Mouse (Mus musculus) embryonic facial prominence, embryonic 14.5 days (tissue): ENCODE data around the gene Sirt2. TPM values are rescaled to one million over a fixed set of nuclear protein-coding genes. Genes with fewer than 3 reads are reported as not detected.

Source experiments
- ATAC-seq: fragments of 200-750 bp; cut with Nextera tagmentation; 2 replicates; pipeline ENCODE4 v1.8.0; 2017; ENCODE audit warnings: low read depth, moderate number of reproducible peaks, moderate TSS enrichment
- DNase-seq: peaks from one replicate; pipeline ENCODE4 v3.0.0-alpha.2; 2015; ENCODE audit warnings: low spot score
- H3K27ac ChIP-seq: fragments of 300-500 bp; sonication (generic); replicated peaks from 2 replicates; pipeline ENCODE4 v1.5.1; 2014; ENCODE audit warnings: low read depth, mild to moderate bottlenecking, low read length, moderate library complexity
- H3K27me3 ChIP-seq: fragments of 300-500 bp; sonication (generic); replicated peaks from 2 replicates; pipeline ENCODE4 v1.6.1; 2014; ENCODE audit warnings: low read length; ENCODE audit not compliant: control insufficient read depth, insufficient read depth
- H3K36me3 ChIP-seq: fragments of 300-500 bp; sonication (generic); 2 replicates; pipeline ENCODE4 v1.6.1; 2014; ENCODE audit warnings: low read length, mixed read lengths; ENCODE audit not compliant: control insufficient read depth, insufficient read depth
- H3K4me1 ChIP-seq: fragments of 300-500 bp; sonication (generic); 2 replicates; pipeline ENCODE4 v1.6.1; 2014; ENCODE audit warnings: antibody characterized with exemption, low read length; ENCODE audit not compliant: control insufficient read depth, insufficient read depth
- H3K4me2 ChIP-seq: fragments of 300-500 bp; sonication (generic); 2 replicates; pipeline ENCODE4 v1.6.1; 2014; ENCODE audit warnings: low read depth, mild to moderate bottlenecking, low read length, moderate library complexity, mixed read lengths
- H3K4me3 ChIP-seq: fragments of 300-500 bp; sonication (generic); 2 replicates; pipeline ENCODE4 v1.5.1; 2014; ENCODE audit warnings: low read depth, mild to moderate bottlenecking, low read length
- H3K9ac ChIP-seq: fragments of 300-500 bp; sonication (generic); 2 replicates; pipeline ENCODE4 v1.6.1; 2014; ENCODE audit warnings: low read depth, mild to moderate bottlenecking, low read length, moderate library complexity, mixed read lengths
- H3K9me3 ChIP-seq: fragments of 300-500 bp; sonication (generic); 2 replicates; pipeline ENCODE4 v1.6.1; 2016; ENCODE audit warnings: low read length; ENCODE audit not compliant: control insufficient read depth
- WGBS: fragments of 180-500 bp; shearing (Covaris S2); extraction: QIAGEN DNeasy Blood & Tissue Kit; methylation state at CpG from one replicate; pipeline ENCODE4 v1.1.7; 2014; 5-methylcytosine and 5-hydroxymethylcytosine counted together
- polyA plus RNA-seq: library from polyadenylated mRNA; unstranded; fragments of >200 nt; fragmentation: Nextera tagmentation; extraction: Ambion mirVana; gene quantifications from 2 replicates; pipeline ENCODE4 v1.2.1, GENCODE M21; 2014

Gene Sirt2
- polyA plus RNA-seq, 1 experiment from 2014 or later: 76.8 TPM

- Histone ChIP-seq H3K4me3 (no peak overlapping the region), H3K36me3 (no peaks in the 10 kb centered on the region), H3K4me1 (0 out of 2 replicates have a peak, but pooled peaks cover 7% of the 10 kb centered on the region), H3K4me2 (no peak overlapping the region), H3K9me3 (no peaks in the 10 kb centered on the region), H3K27me3 (no peaks in the 10 kb centered on the region), H3K27ac (no peak overlapping the region; the same call in 1 of the 2 replicates), H3K9ac (no peak overlapping the region)
- no peak for DNase-seq
- no peak for ATAC-seq
- 74% methylated on average over 15 of the region's 15 CpGs for WGBS
Observed at GRCm38 (mm10) chr7:28795832-28796231, 29.3 kb downstream of the Sirt2 start.

- Histone ChIP-seq H3K9me3 (no peaks in the 10 kb centered on the region), H3K4me3 (peak overlapping the region; percentile 10; the same call in 1 of the 2 replicates), H3K4me1 (peaks cover 9% of the 10 kb centered on the region), H3K27ac (peak overlapping the region; percentile 68; the same call in 1 of the 2 replicates), H3K4me2 (peak overlapping the region; percentile 46), H3K27me3 (no peaks in the 10 kb centered on the region), H3K9ac (peak overlapping the region; percentile 61), H3K36me3 (no peaks in the 10 kb centered on the region)
- WGBS: 20% methylated on average over 32 of the region's 32 CpGs
- peak; percentile 77 for ATAC-seq
- DNase-seq: peak; percentile 71
Observed at GRCm38 (mm10) chr7:28796562-28796975, 30.0 kb downstream of the Sirt2 start.

GRCm38 (mm10) chr7:28799994-28800393 is 33.5 kb downstream of the Sirt2 start:
- Histone ChIP-seq H3K9me3 (no peaks in the 10 kb centered on the region), H3K27me3 (no peaks in the 10 kb centered on the region), H3K27ac (no peak overlapping the region), H3K4me2 (no peak overlapping the region), H3K36me3 (no peaks in the 10 kb centered on the region), H3K4me1 (peaks cover 33% of the 10 kb centered on the region), H3K4me3 (no peak overlapping the region), H3K9ac (no peak overlapping the region)
- WGBS: 96% methylated on average over 9 of the region's 9 CpGs
- DNase-seq (no peak), ATAC-seq (no peak)

GRCm38 (mm10) chr7:28801451-28801850 is 34.9 kb downstream of the Sirt2 start:
- H3K9me3 ChIP-seq: no peaks in the 10 kb centered on the region
- DNase-seq: no peak
- H3K9ac ChIP-seq: no peak overlapping the region
- WGBS: 73% methylated on average over 3 of the region's 3 CpGs
- H3K36me3 ChIP-seq: no peaks in the 10 kb centered on the region
- peak overlapping the region; percentile 95 for H3K27ac ChIP-seq
- H3K4me2 ChIP-seq: peak overlapping the region; percentile 32; the same call in 1 of the 2 replicates
- no peaks in the 10 kb centered on the region for H3K27me3 ChIP-seq
- H3K4me3 ChIP-seq: no peak overlapping the region
- H3K4me1 ChIP-seq: peaks cover 32% of the 10 kb centered on the region
- ATAC-seq: no peak

- peak overlapping the region; percentile 95 for H3K27ac ChIP-seq
- DNase-seq: peak; percentile 93
- 10% methylated on average over 10 of the region's 10 CpGs for WGBS
- peak overlapping the region; percentile 34 for H3K4me2 ChIP-seq
- no peak overlapping the region for H3K4me3 ChIP-seq
- ATAC-seq: peak; percentile 88
- H3K27me3 ChIP-seq: no peaks in the 10 kb centered on the region
- H3K9me3 ChIP-seq: no peaks in the 10 kb centered on the region
- H3K36me3 ChIP-seq: no peaks in the 10 kb centered on the region
- 0 out of 2 replicates have a peak overlapping the region, but pooled peaks have one; percentile 43 for H3K9ac ChIP-seq
- peaks cover 26% of the 10 kb centered on the region for H3K4me1 ChIP-seq
Observed at GRCm38 (mm10) chr7:28801901-28802670, 35.6 kb downstream of the Sirt2 start.

GRCm38 (mm10) chr7:28802846-28803588 is 36.5 kb downstream of the Sirt2 start:
- peak; percentile 90 for DNase-seq
- no peak overlapping the region for H3K4me3 ChIP-seq
- H3K9ac ChIP-seq: 0 out of 2 replicates have a peak overlapping the region, but pooled peaks have one; percentile 43

GRCm38 (mm10) chr7:28803756-28804155 is 37.2 kb downstream of the Sirt2 start:
- no peaks in the 10 kb centered on the region for H3K9me3 ChIP-seq
- peaks cover 35% of the 10 kb centered on the region for H3K4me1 ChIP-seq
- H3K36me3 ChIP-seq: no peaks in the 10 kb centered on the region
- H3K9ac ChIP-seq: no peak overlapping the region
- H3K27me3 ChIP-seq: no peaks in the 10 kb centered on the region
- no peak overlapping the region for H3K4me2 ChIP-seq
- 36% methylated on average over 4 of the region's 4 CpGs for WGBS
- H3K27ac ChIP-seq: peak overlapping the region; percentile 95
- ATAC-seq (no peak), DNase-seq (no peak)
- no peak overlapping the region for H3K4me3 ChIP-seq

More at GRCm38 (mm10) chr7:28802846-28803588, 36.5 kb downstream of the Sirt2 start:
- peak; percentile 65 for ATAC-seq
- H3K9me3 ChIP-seq: no peaks in the 10 kb centered on the region
- peak overlapping the region; percentile 34 for H3K4me2 ChIP-seq
- peaks cover 31% of the 10 kb centered on the region for H3K4me1 ChIP-seq
- H3K27me3 ChIP-seq: no peaks in the 10 kb centered on the region
- WGBS: 11% methylated on average over 10 of the region's 10 CpGs
- H3K36me3 ChIP-seq: no peaks in the 10 kb centered on the region
- peak overlapping the region; percentile 95 for H3K27ac ChIP-seq

- ATAC-seq (no peak), DNase-seq (no peak)
- no peak overlapping the region for H3K4me3 ChIP-seq
- peaks cover 30% of the 10 kb centered on the region for H3K4me1 ChIP-seq
- no peak overlapping the region for H3K4me2 ChIP-seq
- WGBS: 83% methylated on average over 4 of the region's 4 CpGs
- no peaks in the 10 kb centered on the region for H3K9me3 ChIP-seq
- H3K27me3 ChIP-seq: no peaks in the 10 kb centered on the region
- no peak overlapping the region for H3K9ac ChIP-seq
- H3K36me3 ChIP-seq: peaks cover under 1% of the 10 kb centered on the region; the same call in 1 of the 2 replicates
- H3K27ac ChIP-seq: no peak overlapping the region
Observed at GRCm38 (mm10) chr7:28806869-28807268, 40.3 kb downstream of the Sirt2 start.
